Comparison of ENCODE assay signal across 20 mouse cellular contexts in the genomic region with DNA sequence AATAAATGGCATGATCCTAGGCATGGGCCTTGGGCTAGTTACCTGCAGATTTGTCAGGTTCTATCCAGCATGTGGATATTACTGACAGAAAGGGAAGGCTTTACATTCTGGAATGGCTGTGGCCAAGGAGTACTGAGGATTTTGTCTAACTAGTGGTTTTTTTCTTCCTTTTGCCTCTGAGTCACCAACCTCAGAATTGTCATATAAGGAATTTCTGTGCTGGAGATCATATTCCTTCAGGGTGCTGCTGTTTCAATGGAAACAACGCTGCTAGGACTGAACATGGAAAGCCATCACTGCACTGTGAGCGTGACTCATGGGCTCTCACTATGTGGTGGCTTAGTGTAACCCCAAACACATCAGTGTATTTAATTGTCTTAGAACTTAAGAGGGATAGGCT.
"Had no signal": no experiment of that assay in that cellular context is flagged by ENCODE, and none has a peak within 500 bp of the region (broad histone marks: within the 10 kb centered on the region; RNA-seq: fewer than 3 reads in every experiment).

No protein-coding gene starts in this region.

- H3K4me2 ChIP-seq: lung, embryonic 15.5 days; midbrain, embryonic 11.5 days; midbrain, embryonic 13.5 days; midbrain, embryonic 15.5 days; neural tube, embryonic 13.5 days; neural tube, embryonic 15.5 days had no signal

- H3K27ac ChIP-seq: lung, embryonic 15.5 days; macrophage; midbrain, embryonic 13.5 days; midbrain, embryonic 15.5 days; neural tube, embryonic 13.5 days; neural tube, embryonic 15.5 days had no signal

- H3K4me3 ChIP-seq: lung, embryonic 15.5 days; megakaryocyte, embryonic 14.5 days; midbrain, embryonic 13.5 days; midbrain, embryonic 15.5 days; neural tube, embryonic 13.5 days; neural tube, embryonic 15.5 days had no signal

- H3K36me3 ChIP-seq: lung, embryonic 15.5 days; midbrain, embryonic 13.5 days; midbrain, embryonic 15.5 days; neural tube, embryonic 13.5 days; neural tube, embryonic 15.5 days had no signal

- H3K4me1 ChIP-seq: lung, embryonic 15.5 days; megakaryocyte, embryonic 14.5 days; midbrain, embryonic 13.5 days; midbrain, embryonic 15.5 days; neural tube, embryonic 13.5 days; neural tube, embryonic 15.5 days had no signal

- H3K9me3 ChIP-seq: lung, embryonic 15.5 days; midbrain, embryonic 13.5 days; midbrain, embryonic 15.5 days; neural tube, embryonic 13.5 days; neural tube, embryonic 15.5 days had no signal

- DNase-seq: liver, postnatal 0 days; lung, adult 2 months; lung, postnatal 14 days; lung, postnatal 36 days; retina, postnatal 1 day; right cerebral cortex, adult 18-20 months; right cerebral cortex, postnatal 25 days; right cerebral cortex, postnatal 4 days; spleen, adult 18-20 months; thymus, adult 18-20 months; thymus, postnatal 25 days; thymus, postnatal 4 days had no signal

- H3K27me3 ChIP-seq: lung, embryonic 15.5 days; megakaryocyte, embryonic 14.5 days; midbrain, embryonic 13.5 days; midbrain, embryonic 15.5 days; neural tube, embryonic 13.5 days; neural tube, embryonic 15.5 days had no signal
